Mouse (Mus musculus) lung, embryonic 14.5 days (tissue): ENCODE measurements around the gene Ctps. TPM values are rescaled to one million over a fixed set of nuclear protein-coding genes. Genes with fewer than 3 reads are reported as not detected.

Source experiments
- ATAC-seq: fragments of 200-750 bp; cut with Nextera tagmentation; 2 replicates; pipeline ENCODE4 v1.8.0; 2017; ENCODE audit warnings: mild to moderate bottlenecking, moderate TSS enrichment, moderate library complexity; ENCODE audit not compliant: insufficient read depth
- DNase-seq: peaks from one replicate; pipeline ENCODE4 v3.0.0-alpha.2; 2015
- H3K27ac ChIP-seq: fragments of 300-500 bp; sonication (generic); 2 replicates; pipeline ENCODE4 v1.5.1; 2014; ENCODE audit warnings: low read depth, mild to moderate bottlenecking, moderate library complexity
- H3K27me3 ChIP-seq: fragments of 300-500 bp; sonication (generic); 2 replicates; pipeline ENCODE4 v1.6.1; 2014; ENCODE audit warnings: low read length, control low read depth; ENCODE audit not compliant: insufficient read depth
- H3K36me3 ChIP-seq: fragments of 300-500 bp; sonication (generic); 2 replicates; pipeline ENCODE4 v1.6.1; 2014; ENCODE audit warnings: control low read depth; ENCODE audit not compliant: insufficient read depth
- H3K4me1 ChIP-seq: fragments of 300-500 bp; sonication (generic); 2 replicates; pipeline ENCODE4 v1.6.1; 2014; ENCODE audit warnings: antibody characterized with exemption, control low read depth; ENCODE audit not compliant: insufficient read depth
- H3K4me2 ChIP-seq: fragments of 300-500 bp; sonication (generic); 2 replicates; pipeline ENCODE4 v1.6.1; 2014; ENCODE audit warnings: mild to moderate bottlenecking
- H3K4me3 ChIP-seq: fragments of 300-500 bp; sonication (generic); 2 replicates; pipeline ENCODE4 v1.5.1; 2014; ENCODE audit warnings: low read depth, low read length
- H3K9ac ChIP-seq: fragments of 300-500 bp; sonication (generic); 2 replicates; pipeline ENCODE4 v1.6.1; 2014
- H3K9me3 ChIP-seq: fragments of 300-500 bp; sonication (generic); 2 replicates; pipeline ENCODE4 v1.6.1; 2016; ENCODE audit warnings: low read depth, low read length, control low read depth
- CTCF ChIP-seq: IDR thresholded peaks from 2 replicates; pipeline ENCODE4 v1.5.1; 2016; ENCODE audit warnings: antibody characterized with exemption, low read depth
- WGBS: fragments of 180-500 bp; shearing (Covaris S2); extraction: QIAGEN DNeasy Blood & Tissue Kit; methylation state at CpG from one replicate; pipeline ENCODE4 v1.1.7; 2014; 5-methylcytosine and 5-hydroxymethylcytosine counted together
- polyA plus RNA-seq: library from polyadenylated mRNA; unstranded; fragments of >200 nt; fragmentation: Nextera tagmentation; extraction: Ambion mirVana; gene quantifications from 2 replicates; pipeline ENCODE4 v1.2.1, GENCODE M21; 2014

Ctps gene
- polyA plus RNA-seq, 1 experiment from 2014 or later: 114 TPM

- peaks cover 17% of the 10 kb centered on the region for H3K4me1 ChIP-seq
- no peaks in the 10 kb centered on the region for H3K9me3 ChIP-seq
- peak overlapping the region; percentile 97 for H3K27ac ChIP-seq
- WGBS: under 1% methylated on average over 27 of the region's 27 CpGs
- H3K9ac ChIP-seq: peak overlapping the region; percentile 92
- no peak for TF ChIP-seq CTCF
- peaks cover 7% of the 10 kb centered on the region; the same call in 1 of the 2 replicates for H3K36me3 ChIP-seq
- peak overlapping the region; percentile 87 for H3K4me2 ChIP-seq
- DNase-seq (no peak), ATAC-seq (peak; percentile 62)
- peak overlapping the region; percentile 81 for H3K4me3 ChIP-seq
- H3K27me3 ChIP-seq: no peaks in the 10 kb centered on the region
These were observed 478 bp upstream of the Ctps start for GRCm38 (mm10) chr4:120570438-120571069.

- WGBS: 4% methylated on average over 4 of the region's 4 CpGs
- ATAC-seq: no peak
- Histone ChIP-seq H3K4me3 (peak overlapping the region; percentile 81), H3K36me3 (peaks cover 22% of the 10 kb centered on the region), H3K27ac (peak overlapping the region; percentile 97), H3K9me3 (no peaks in the 10 kb centered on the region), H3K27me3 (no peaks in the 10 kb centered on the region), H3K4me1 (peaks cover 17% of the 10 kb centered on the region), H3K4me2 (peak overlapping the region; percentile 87), H3K9ac (peak overlapping the region; percentile 92)
- peak; percentile 5 for DNase-seq
- TF ChIP-seq CTCF: no peak
These were observed 1.1 kb downstream of the Ctps start for GRCm38 (mm10) chr4:120569025-120569424.

GRCm38 (mm10) chr4:120568005-120568404 is 2.1 kb downstream of the Ctps start:
- peak overlapping the region; percentile 87 for H3K4me2 ChIP-seq
- H3K36me3 ChIP-seq: peaks cover 32% of the 10 kb centered on the region
- ATAC-seq (no peak), DNase-seq (peak; percentile 77)
- TF ChIP-seq CTCF: no peak
- H3K27me3 ChIP-seq: no peaks in the 10 kb centered on the region
- H3K4me1 ChIP-seq: peaks cover 17% of the 10 kb centered on the region
- H3K27ac ChIP-seq: peak overlapping the region; percentile 97
- H3K4me3 ChIP-seq: peak overlapping the region; percentile 81
- H3K9ac ChIP-seq: peak overlapping the region; percentile 10
- no peaks in the 10 kb centered on the region for H3K9me3 ChIP-seq
- 12% methylated on average over 5 of the region's 5 CpGs for WGBS

- no peak overlapping the region for H3K27ac ChIP-seq
- H3K4me3 ChIP-seq: no peak overlapping the region
- DNase-seq: no peak
- no peak for TF ChIP-seq CTCF
- H3K4me2 ChIP-seq: no peak overlapping the region
- ATAC-seq: no peak
- H3K9ac ChIP-seq: no peak overlapping the region
- no peaks in the 10 kb centered on the region for H3K27me3 ChIP-seq
- H3K9me3 ChIP-seq: no peaks in the 10 kb centered on the region
- H3K4me1 ChIP-seq: peaks cover 15% of the 10 kb centered on the region
- 81% methylated on average over 2 of the region's 2 CpGs for WGBS
- peaks cover 52% of the 10 kb centered on the region for H3K36me3 ChIP-seq
These were observed 4.3 kb downstream of the Ctps start for GRCm38 (mm10) chr4:120565726-120566125.

GRCm38 (mm10) chr4:120556592-120556991 is 13.5 kb downstream of the Ctps start:
- no peak for DNase-seq
- WGBS: 78% methylated on average over 6 of the region's 6 CpGs
- Histone ChIP-seq H3K4me3 (no peak overlapping the region), H3K9me3 (no peaks in the 10 kb centered on the region), H3K4me2 (no peak overlapping the region), H3K27ac (no peak overlapping the region), H3K9ac (no peak overlapping the region), H3K36me3 (peaks cover 96% of the 10 kb centered on the region), H3K27me3 (no peaks in the 10 kb centered on the region), H3K4me1 (no peaks in the 10 kb centered on the region)
- TF ChIP-seq CTCF: no peak
- ATAC-seq: no peak

- no peak overlapping the region for H3K4me2 ChIP-seq
- H3K9me3 ChIP-seq: no peaks in the 10 kb centered on the region
- H3K9ac ChIP-seq: no peak overlapping the region
- DNase-seq: no peak
- ATAC-seq: no peak
- no peaks in the 10 kb centered on the region for H3K4me1 ChIP-seq
- H3K36me3 ChIP-seq: peaks cover 97% of the 10 kb centered on the region
- H3K4me3 ChIP-seq: no peak overlapping the region
- no peaks in the 10 kb centered on the region for H3K27me3 ChIP-seq
- 90% methylated on average over 1 of the region's 1 CpGs for WGBS
- H3K27ac ChIP-seq: no peak overlapping the region
- no peak for TF ChIP-seq CTCF
These were observed 25.2 kb downstream of the Ctps start for GRCm38 (mm10) chr4:120544896-120545295.

GRCm38 (mm10) chr4:120538664-120539063 is 31.4 kb downstream of the Ctps start:
- Histone ChIP-seq H3K27me3 (no peaks in the 10 kb centered on the region), H3K9me3 (no peaks in the 10 kb centered on the region), H3K4me3 (no peak overlapping the region), H3K9ac (no peak overlapping the region), H3K4me2 (no peak overlapping the region), H3K36me3 (peaks cover 54% of the 10 kb centered on the region), H3K27ac (no peak overlapping the region), H3K4me1 (no peaks in the 10 kb centered on the region)
- ATAC-seq: no peak
- DNase-seq: no peak
- WGBS: 93% methylated on average over 10 of the region's 10 CpGs
- TF ChIP-seq CTCF: no peak

GRCm38 (mm10) chr4:120531986-120532385 is 38.1 kb downstream of the Ctps start, which contains the start of gene Slfnl1:
Slfnl1 (plus strand) TSS chr4:120532231.
- TF ChIP-seq CTCF: no peak
- DNase-seq (no peak), ATAC-seq (no peak)
- H3K4me1 ChIP-seq: no peaks in the 10 kb centered on the region
- H3K27me3 ChIP-seq: no peaks in the 10 kb centered on the region
- no peak within 1 kb of the TSS for H3K27ac ChIP-seq
- no peak within 1 kb of the TSS for H3K9ac ChIP-seq
- H3K4me2 ChIP-seq: no peak within 1 kb of the TSS
- peaks cover 47% of the 10 kb centered on the region for H3K36me3 ChIP-seq
- WGBS: 84% methylated on average over 6 of the region's 6 CpGs
- no peaks in the 10 kb centered on the region for H3K9me3 ChIP-seq
- no peak within 1 kb of the TSS for H3K4me3 ChIP-seq
